Mouse (Mus musculus): ENCODE measurements around the gene Ampd3. TPM values are rescaled to one million over a fixed set of nuclear protein-coding genes. Genes with fewer than 3 reads are reported as not detected.

Gene Ampd3
- polyA plus RNA-seq, 1 experiment, result 4.5 TPM

DNA sequence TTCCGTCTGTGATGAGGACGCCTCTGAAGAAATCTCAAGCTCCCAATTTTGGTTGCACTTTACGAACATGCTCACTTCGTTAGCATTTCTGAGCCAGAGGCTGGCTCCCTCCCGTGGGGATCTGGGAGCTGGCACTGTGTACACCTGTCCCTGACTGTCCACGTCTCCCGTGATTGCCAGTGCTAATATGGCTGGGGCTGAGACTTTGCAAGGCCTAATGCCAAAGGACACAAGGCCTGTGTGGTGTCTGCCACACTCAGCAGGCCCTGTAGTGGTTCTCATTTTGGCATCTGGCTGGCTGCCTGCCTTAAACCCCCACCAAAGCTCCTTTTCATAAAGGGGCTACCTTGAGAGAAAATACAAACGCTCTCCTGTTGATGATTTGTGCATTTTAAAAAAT lies 43.0 kb downstream of the Ampd3 start:
- TF ChIP-seq CTCF (IDR thresholded peaks at IDR 0.05; ENCODE audit: control insufficient read depth, insufficient read depth, insufficient read length) (no peak), MAX (IDR thresholded peaks at IDR 0.05) (no peak), MYOG (IDR thresholded peaks at IDR 0.05; ENCODE audit: control insufficient read depth, extremely low read depth, insufficient read length) (no peak), CEBPB (IDR thresholded peaks at IDR 0.05; ENCODE audit: low read depth) (no peak), FOSL1 (IDR thresholded peaks at IDR 0.05; ENCODE audit: insufficient read depth, low read length, poor library complexity, severe bottlenecking) (no peak), MYOD1 (IDR thresholded peaks at IDR 0.05; ENCODE audit: control insufficient read depth, insufficient read length, low read depth) (no peak), USF1 (IDR thresholded peaks at IDR 0.05; ENCODE audit: low read depth) (no peak)
- no peaks in the 10 kb centered on the region for H3K27me3 ChIP-seq (ENCODE audit: control insufficient read depth, insufficient read depth, insufficient read length)
- H3K36me3 ChIP-seq (ENCODE audit: control insufficient read depth, insufficient read depth), result peaks cover 23% of the 10 kb centered on the region
- H3ac ChIP-seq (ENCODE audit: control insufficient read depth, insufficient read length, low read depth), result no peak overlapping the region
- H3K79me2 ChIP-seq (ENCODE audit: control insufficient read depth, insufficient read depth), result no peaks in the 10 kb centered on the region
- no peak overlapping the region for H3K4me3 ChIP-seq (ENCODE audit: insufficient read depth, poor library complexity, severe bottlenecking)
- no peaks in the 10 kb centered on the region for H3K79me3 ChIP-seq (ENCODE audit: low read depth)

DNA sequence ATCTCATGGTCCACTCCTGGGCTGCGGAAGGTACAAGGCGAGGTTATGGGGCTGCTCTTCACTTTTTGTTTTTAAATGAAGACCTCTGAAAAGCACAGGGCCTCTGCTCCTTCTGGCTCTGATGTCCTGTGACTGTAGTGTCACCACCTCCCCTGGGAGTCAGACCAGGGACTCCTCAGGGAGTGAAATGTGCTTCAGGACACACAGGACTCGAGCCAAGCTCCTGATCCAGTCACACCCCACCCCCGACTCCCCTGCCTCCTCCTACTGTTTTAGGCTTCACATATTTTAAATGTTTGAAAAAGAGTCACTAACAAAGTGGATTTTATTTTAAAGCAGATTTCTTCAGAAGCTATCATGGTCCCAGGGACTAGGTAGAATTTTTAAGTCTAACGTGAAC lies 43.5 kb downstream of the Ampd3 start:
- Histone ChIP-seq H3K27me3 (ENCODE audit: control insufficient read depth, insufficient read depth, insufficient read length) (no peaks in the 10 kb centered on the region), H3K36me3 (ENCODE audit: control insufficient read depth, insufficient read depth) (peaks cover 23% of the 10 kb centered on the region), H3K79me3 (ENCODE audit: low read depth) (no peaks in the 10 kb centered on the region), H3K79me2 (ENCODE audit: control insufficient read depth, insufficient read depth) (no peaks in the 10 kb centered on the region), H3ac (ENCODE audit: control insufficient read depth, insufficient read length, low read depth) (no peak overlapping the region), H3K4me3 (ENCODE audit: insufficient read depth, poor library complexity, severe bottlenecking) (no peak overlapping the region)
- TF ChIP-seq MYOD1 (IDR thresholded peaks at IDR 0.05; ENCODE audit: control insufficient read depth, insufficient read length, low read depth), result no peak
- TF ChIP-seq MYOG (IDR thresholded peaks at IDR 0.05; ENCODE audit: control insufficient read depth, extremely low read depth, insufficient read length), result no peak
- no peak for TF ChIP-seq CTCF (IDR thresholded peaks at IDR 0.05; ENCODE audit: control insufficient read depth, insufficient read depth, insufficient read length)
- no peak for TF ChIP-seq MAX (IDR thresholded peaks at IDR 0.05)
- no peak for TF ChIP-seq FOSL1 (IDR thresholded peaks at IDR 0.05; ENCODE audit: insufficient read depth, low read length, poor library complexity, severe bottlenecking)
- TF ChIP-seq CEBPB (IDR thresholded peaks at IDR 0.05; ENCODE audit: low read depth), result no peak
- no peak for TF ChIP-seq USF1 (IDR thresholded peaks at IDR 0.05; ENCODE audit: low read depth)

DNA sequence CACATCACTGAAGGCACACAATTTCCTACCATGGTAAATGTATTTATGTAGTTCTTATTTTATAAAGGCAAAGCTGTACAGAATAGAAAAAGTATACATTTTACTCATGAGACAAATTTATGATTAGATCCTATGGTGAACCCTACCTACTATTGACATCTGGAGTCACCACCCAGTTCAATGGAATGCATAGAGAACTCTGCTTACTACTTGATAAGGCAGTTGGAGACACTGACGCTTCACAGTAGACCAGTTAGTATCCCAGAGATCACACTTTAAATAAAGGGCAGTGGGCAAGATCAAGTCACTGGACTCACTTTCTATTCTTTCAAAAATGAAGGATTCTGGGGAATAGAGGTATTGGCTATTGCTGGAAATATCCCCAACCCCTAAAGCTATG lies 46.0 kb downstream of the Ampd3 start:
- Histone ChIP-seq H3K36me3 (ENCODE audit: control insufficient read depth, insufficient read depth) (peaks cover 23% of the 10 kb centered on the region), H3K4me3 (ENCODE audit: insufficient read depth, poor library complexity, severe bottlenecking) (no peak overlapping the region), H3ac (ENCODE audit: control insufficient read depth, insufficient read length, low read depth) (no peak overlapping the region), H3K79me3 (ENCODE audit: low read depth) (no peaks in the 10 kb centered on the region), H3K79me2 (ENCODE audit: control insufficient read depth, insufficient read depth) (no peaks in the 10 kb centered on the region), H3K27me3 (ENCODE audit: control insufficient read depth, insufficient read depth, insufficient read length) (no peaks in the 10 kb centered on the region)
- TF ChIP-seq MAX (IDR thresholded peaks at IDR 0.05) (no peak), MYOD1 (IDR thresholded peaks at IDR 0.05; ENCODE audit: control insufficient read depth, insufficient read length, low read depth) (no peak), CEBPB (IDR thresholded peaks at IDR 0.05; ENCODE audit: low read depth) (no peak), USF1 (IDR thresholded peaks at IDR 0.05; ENCODE audit: low read depth) (no peak), FOSL1 (IDR thresholded peaks at IDR 0.05; ENCODE audit: insufficient read depth, low read length, poor library complexity, severe bottlenecking) (no peak), MYOG (IDR thresholded peaks at IDR 0.05; ENCODE audit: control insufficient read depth, extremely low read depth, insufficient read length) (no peak), CTCF (IDR thresholded peaks at IDR 0.05; ENCODE audit: control insufficient read depth, insufficient read depth, insufficient read length) (no peak)

DNA sequence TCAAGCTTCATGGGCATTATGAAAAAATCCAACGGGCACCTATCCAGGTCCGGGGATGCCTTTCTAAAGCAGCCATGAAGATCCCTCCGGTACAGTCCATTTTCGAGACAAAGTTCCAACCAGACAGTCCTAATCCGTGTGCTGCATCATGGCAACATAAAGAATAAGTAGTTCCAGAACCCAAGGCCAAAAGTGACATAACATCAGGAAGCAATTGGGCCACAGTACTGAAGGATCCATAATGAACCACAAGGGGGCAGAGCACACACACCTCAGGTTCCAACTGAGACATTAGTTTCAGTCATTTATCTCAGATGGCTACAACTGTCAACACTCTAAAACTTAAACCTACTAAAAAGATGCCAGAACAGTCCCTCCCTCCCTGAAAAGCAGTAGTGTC lies 48.0 kb downstream of the Ampd3 start:
- H3K79me3 ChIP-seq (ENCODE audit: low read depth), result no peaks in the 10 kb centered on the region
- H3ac ChIP-seq (ENCODE audit: control insufficient read depth, insufficient read length, low read depth), result no peak overlapping the region
- H3K79me2 ChIP-seq (ENCODE audit: control insufficient read depth, insufficient read depth), result no peaks in the 10 kb centered on the region
- H3K27me3 ChIP-seq (ENCODE audit: control insufficient read depth, insufficient read depth, insufficient read length), result no peaks in the 10 kb centered on the region
- no peak overlapping the region for H3K4me3 ChIP-seq (ENCODE audit: insufficient read depth, poor library complexity, severe bottlenecking)
- TF ChIP-seq MAX (IDR thresholded peaks at IDR 0.05), result no peak
- TF ChIP-seq MYOG (IDR thresholded peaks at IDR 0.05; ENCODE audit: control insufficient read depth, extremely low read depth, insufficient read length), result no peak
- no peak for TF ChIP-seq USF1 (IDR thresholded peaks at IDR 0.05; ENCODE audit: low read depth)
- no peak for TF ChIP-seq MYOD1 (IDR thresholded peaks at IDR 0.05; ENCODE audit: control insufficient read depth, insufficient read length, low read depth)
- no peak for TF ChIP-seq FOSL1 (IDR thresholded peaks at IDR 0.05; ENCODE audit: insufficient read depth, low read length, poor library complexity, severe bottlenecking)
- peak; percentile 54 for TF ChIP-seq CTCF (IDR thresholded peaks at IDR 0.05; ENCODE audit: control insufficient read depth, insufficient read depth, insufficient read length)
- TF ChIP-seq CEBPB (IDR thresholded peaks at IDR 0.05; ENCODE audit: low read depth), result no peak
- H3K36me3 ChIP-seq (ENCODE audit: control insufficient read depth, insufficient read depth), result peaks cover 18% of the 10 kb centered on the region

DNA sequence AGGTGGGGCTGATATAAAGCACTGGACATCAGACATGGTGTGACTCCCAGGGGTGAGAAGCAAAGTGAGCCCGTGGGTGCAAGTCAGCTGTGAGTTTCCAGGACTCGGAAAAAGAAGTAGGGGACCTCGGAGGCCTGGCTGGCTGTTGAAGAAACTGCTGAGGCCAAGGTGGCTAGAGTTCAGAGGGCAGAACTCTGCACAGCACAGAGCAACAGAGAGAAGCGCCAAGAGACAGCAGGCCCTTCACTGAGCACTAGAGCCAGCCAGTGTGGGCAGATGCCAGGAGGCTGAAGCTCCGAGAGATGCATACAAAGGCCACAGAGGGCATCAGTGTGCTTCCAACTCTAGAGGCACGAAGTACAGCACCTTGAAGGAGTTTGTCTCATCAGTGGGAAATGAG lies 50.2 kb downstream of the Ampd3 start:
- H3K4me3 ChIP-seq (ENCODE audit: insufficient read depth, poor library complexity, severe bottlenecking), result no peak overlapping the region
- no peaks in the 10 kb centered on the region for H3K79me2 ChIP-seq (ENCODE audit: control insufficient read depth, insufficient read depth)
- H3ac ChIP-seq (ENCODE audit: control insufficient read depth, insufficient read length, low read depth), result no peak overlapping the region
- no peak for TF ChIP-seq FOSL1 (IDR thresholded peaks at IDR 0.05; ENCODE audit: insufficient read depth, low read length, poor library complexity, severe bottlenecking)
- no peak for TF ChIP-seq MYOG (IDR thresholded peaks at IDR 0.05; ENCODE audit: control insufficient read depth, extremely low read depth, insufficient read length)
- no peak for TF ChIP-seq USF1 (IDR thresholded peaks at IDR 0.05; ENCODE audit: low read depth)
- no peak for TF ChIP-seq CEBPB (IDR thresholded peaks at IDR 0.05; ENCODE audit: low read depth)
- TF ChIP-seq CTCF (IDR thresholded peaks at IDR 0.05; ENCODE audit: control insufficient read depth, insufficient read depth, insufficient read length), result no peak
- no peak for TF ChIP-seq MAX (IDR thresholded peaks at IDR 0.05)
- TF ChIP-seq MYOD1 (IDR thresholded peaks at IDR 0.05; ENCODE audit: control insufficient read depth, insufficient read length, low read depth), result no peak
- no peaks in the 10 kb centered on the region for H3K79me3 ChIP-seq (ENCODE audit: low read depth)
- peaks cover 1% of the 10 kb centered on the region for H3K36me3 ChIP-seq (ENCODE audit: control insufficient read depth, insufficient read depth)
- no peaks in the 10 kb centered on the region for H3K27me3 ChIP-seq (ENCODE audit: control insufficient read depth, insufficient read depth, insufficient read length)

Measured in C2C12 (cell line).